Mouse (Mus musculus): ENCODE results near the gene Dgkg. TPM values are rescaled to one million over a fixed set of nuclear protein-coding genes. Genes with fewer than 3 reads are reported as not detected.

The Dgkg gene
- total RNA-seq, 2 experiments from 2014 or later: 33.4 to 35.3 TPM

DNA sequence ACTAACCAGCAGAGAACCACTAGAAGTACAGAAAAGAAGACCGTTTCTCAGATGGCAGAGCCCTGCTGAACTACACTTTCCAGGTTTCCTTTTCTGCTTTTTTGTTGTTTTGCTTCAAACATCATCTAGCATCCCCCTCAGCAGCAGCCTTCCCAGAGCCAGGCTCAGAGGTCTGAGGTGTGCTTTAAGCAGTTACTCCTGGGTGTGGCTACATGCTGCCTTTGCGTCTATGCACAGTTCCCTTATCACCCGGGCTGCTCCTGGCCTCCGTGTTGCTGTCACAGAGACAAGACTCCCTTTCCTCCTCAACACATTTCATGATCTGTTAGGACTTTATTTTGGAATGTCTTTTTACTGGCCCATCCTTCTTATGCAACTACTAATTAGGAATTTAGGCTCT, 153.6 kb downstream of the Dgkg start:
- no peak for ATAC-seq (ENCODE audit: poor library complexity, severe bottlenecking)

DNA sequence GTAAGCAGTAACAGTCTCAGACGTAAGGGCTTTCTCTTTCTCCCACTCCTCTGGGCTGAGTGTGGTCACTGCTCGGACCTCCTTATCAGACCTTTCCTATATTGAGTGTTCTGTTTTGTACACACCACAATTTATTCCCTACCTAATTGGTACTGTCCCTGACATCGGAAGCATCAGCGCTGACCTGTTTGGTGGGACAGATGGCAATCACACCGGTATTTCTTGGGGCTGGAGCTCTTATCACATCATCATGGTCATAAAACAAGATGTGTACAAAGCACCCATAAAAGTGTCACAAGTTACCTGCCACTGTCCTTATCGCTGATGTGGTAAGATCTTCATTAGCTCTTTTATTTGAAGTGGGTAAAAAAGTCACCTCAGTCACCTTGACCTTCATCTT, 155.2 kb downstream of the Dgkg start:
- ATAC-seq (ENCODE audit: poor library complexity, severe bottlenecking): no peak

GRCm38 (mm10) chr16:22500561-22500960, 156.5 kb downstream of the Dgkg start:
- no peak for ATAC-seq (ENCODE audit: poor library complexity, severe bottlenecking)

- no peak for ATAC-seq (ENCODE audit: poor library complexity, severe bottlenecking)
These were observed 157.1 kb downstream of the Dgkg start for GRCm38 (mm10) chr16:22499951-22500350.

GRCm38 (mm10) chr16:22499447-22499846, 157.6 kb downstream of the Dgkg start:
- no peak for ATAC-seq (ENCODE audit: poor library complexity, severe bottlenecking)

GRCm38 (mm10) chr16:22497976-22498375, 159.0 kb downstream of the Dgkg start:
- ATAC-seq (ENCODE audit: poor library complexity, severe bottlenecking): no peak

GRCm38 (mm10) chr16:22495259-22495658, 161.8 kb downstream of the Dgkg start:
- no peak for ATAC-seq (ENCODE audit: poor library complexity, severe bottlenecking)

DNA sequence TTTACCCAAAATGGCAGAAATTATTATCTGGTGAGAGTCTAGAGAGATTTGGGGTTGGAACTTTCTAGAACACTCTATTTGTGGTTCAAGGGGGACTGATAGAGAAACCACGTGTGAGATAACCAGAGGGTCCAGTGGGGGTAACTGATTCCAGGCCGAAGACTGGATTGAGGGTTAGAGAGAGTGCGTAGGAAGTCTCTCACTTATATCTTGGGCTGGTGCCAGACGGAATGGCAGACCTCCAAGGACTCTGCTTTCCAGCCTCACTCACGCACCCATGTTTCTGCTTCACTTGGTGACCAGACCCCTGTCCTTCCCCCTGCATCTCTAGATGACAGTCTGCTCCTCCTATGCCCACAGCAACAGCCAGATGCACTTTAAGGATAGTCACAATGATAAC, 162.2 kb downstream of the Dgkg start:
- ATAC-seq (ENCODE audit: poor library complexity, severe bottlenecking): no peak

GRCm38 (mm10) chr16:22493396-22493795, 163.6 kb downstream of the Dgkg start:
- no peak for ATAC-seq (ENCODE audit: poor library complexity, severe bottlenecking)

DNA sequence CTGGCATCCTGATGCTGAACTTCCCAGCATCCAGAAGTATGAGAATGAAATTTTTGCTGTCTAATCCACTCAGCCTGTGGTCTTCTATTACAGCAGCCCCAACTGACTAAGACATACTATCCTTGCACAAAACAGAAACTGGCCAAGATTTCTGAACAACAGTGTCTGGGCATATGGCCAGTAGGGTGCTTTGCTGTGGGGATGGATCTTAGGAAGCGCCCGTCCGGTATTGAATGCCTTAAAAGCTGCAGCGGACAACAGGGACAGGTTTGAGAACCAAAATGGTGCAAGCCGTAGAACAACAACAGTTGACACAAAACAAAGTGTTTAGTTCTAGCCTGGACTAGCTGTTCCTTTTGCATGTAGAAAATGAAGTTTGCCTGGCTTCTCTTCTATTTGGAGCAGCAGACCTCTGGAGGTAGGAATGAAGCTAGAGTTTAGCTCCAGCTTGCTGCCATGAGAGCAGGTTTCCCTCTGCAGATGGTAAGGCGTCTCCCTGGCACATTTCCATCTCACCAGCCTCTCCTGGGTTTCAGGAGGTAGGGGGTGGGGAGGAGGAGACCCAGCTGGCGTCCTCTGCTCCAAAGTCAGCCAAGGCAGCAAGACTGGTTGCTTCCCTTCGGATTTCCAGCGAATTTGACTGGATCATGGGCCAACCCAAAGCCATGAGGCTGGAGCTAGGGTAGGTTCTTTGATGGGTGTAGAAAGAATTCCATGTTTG, 165.4 kb downstream of the Dgkg start:
- no peak for ATAC-seq (ENCODE audit: poor library complexity, severe bottlenecking)

DNA sequence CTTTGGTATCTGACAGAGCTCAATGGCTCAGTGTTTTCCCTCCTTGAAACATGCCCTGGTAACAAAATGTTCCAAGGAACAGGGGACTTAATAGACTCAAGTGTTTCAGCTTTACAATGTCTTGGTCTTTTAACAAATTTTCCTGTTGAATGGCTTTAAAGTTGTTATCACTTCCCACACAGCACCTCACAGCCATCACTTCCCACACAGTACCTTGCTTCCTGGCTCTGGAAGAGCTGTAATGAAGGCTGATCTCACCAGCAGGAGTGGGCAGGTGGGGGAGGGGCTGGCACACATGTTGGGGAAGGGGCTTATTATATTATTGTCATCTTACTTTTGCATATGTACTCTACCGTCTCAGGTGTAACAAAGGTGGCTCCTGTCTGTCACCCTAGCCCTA, 173.1 kb downstream of the Dgkg start:
- ATAC-seq (ENCODE audit: poor library complexity, severe bottlenecking): no peak

- no peak for ATAC-seq (ENCODE audit: poor library complexity, severe bottlenecking)
These were observed 177.7 kb downstream of the Dgkg start for GRCm38 (mm10) chr16:22479322-22479721.

GRCm38 (mm10) chr16:22471728-22472127, 185.3 kb downstream of the Dgkg start:
- ATAC-seq (ENCODE audit: poor library complexity, severe bottlenecking): no peak

- ATAC-seq (ENCODE audit: poor library complexity, severe bottlenecking): no peak
These were observed 187.6 kb downstream of the Dgkg start for GRCm38 (mm10) chr16:22469385-22469784.

DNA sequence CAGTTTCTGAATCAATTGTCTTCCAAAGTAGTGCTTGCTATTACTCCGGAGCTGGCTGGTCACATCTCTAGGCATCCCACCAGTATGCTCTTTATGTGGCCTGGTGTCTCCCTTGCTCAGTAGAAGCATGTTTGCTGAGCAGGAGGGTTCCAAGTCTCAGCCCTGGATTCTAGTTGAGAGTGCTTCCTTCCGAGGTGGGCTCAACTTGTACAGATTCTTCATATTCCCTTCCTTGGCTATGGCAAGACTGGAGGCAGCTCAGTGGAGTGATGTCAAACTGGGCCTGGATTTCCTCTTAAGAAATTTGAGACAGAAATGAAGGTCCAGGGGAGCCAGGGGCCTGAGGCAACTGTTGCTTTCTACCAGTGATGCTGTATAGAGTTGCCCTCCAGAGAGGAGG, 189.9 kb downstream of the Dgkg start:
- no peak for ATAC-seq (ENCODE audit: poor library complexity, severe bottlenecking)

- 0 out of 2 replicates have a peak, but pooled peaks have one; percentile 62 for ATAC-seq (ENCODE audit: poor library complexity, severe bottlenecking)
These were observed 190.6 kb downstream of the Dgkg start for GRCm38 (mm10) chr16:22466381-22466780.

GRCm38 (mm10) chr16:22462220-22462619, 194.8 kb downstream of the Dgkg start:
- no peak for ATAC-seq (ENCODE audit: poor library complexity, severe bottlenecking)

DNA sequence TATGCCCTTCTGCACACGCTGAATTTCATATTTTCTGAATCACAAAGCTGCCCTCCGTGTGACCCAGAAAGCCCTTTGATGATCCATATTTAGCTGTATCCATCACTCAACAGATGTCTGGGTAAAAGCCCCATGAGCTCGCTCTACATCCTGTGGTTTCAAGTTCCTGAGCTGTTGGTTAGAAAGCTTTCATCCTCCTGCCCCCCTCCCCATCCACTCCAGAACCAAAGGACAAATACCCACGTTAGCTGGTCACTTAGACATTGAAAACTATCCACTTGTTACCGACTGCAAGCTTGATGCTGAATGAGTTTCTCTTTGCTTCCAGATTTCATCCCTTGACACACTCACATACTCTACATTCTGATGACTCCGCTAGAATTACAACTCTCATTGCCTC, 195.3 kb downstream of the Dgkg start:
- no peak for ATAC-seq (ENCODE audit: poor library complexity, severe bottlenecking)

DNA sequence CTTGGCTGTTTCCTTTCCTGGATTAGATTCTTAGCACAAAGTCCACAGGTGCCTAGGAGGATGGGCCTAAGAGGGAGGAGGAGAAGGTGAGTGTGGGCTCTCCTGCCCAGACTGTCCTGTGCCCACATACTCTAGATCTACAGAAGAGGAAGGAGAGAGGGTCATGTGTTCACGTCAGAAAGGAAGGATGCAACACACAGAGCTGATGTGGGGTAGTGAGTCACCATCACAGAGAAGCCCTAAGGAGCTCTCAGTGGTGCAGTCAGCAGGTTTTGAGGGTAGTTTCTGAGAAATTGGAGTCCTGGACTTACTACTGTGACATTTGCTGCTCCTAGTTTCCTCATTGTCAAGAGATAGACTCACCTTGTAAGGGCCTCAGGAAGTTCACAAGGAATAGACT, 196.1 kb downstream of the Dgkg start:
- peak; percentile 30; the same call in 1 of the 2 replicates for ATAC-seq (ENCODE audit: poor library complexity, severe bottlenecking)

DNA sequence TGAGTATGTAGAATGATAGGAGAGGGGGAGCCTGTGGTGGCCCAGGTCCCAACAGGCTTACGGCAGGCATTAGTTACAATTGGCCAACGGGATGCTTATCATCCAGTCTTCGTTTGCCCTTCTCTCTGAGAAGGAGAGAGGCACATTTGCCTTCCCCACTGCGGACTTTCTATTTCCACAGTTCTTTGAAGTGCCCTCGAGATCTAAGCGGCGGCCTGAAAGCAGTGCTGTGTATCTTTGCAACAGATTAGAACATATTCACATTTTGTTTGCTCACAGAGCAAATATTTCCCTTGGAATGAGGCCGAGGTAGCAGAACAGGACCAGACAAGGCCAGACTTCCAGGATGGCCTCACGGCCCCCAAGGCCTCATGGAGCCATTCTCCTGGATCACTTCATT, 204.9 kb downstream of the Dgkg start:
- no peak for ATAC-seq (ENCODE audit: poor library complexity, severe bottlenecking)

GRCm38 (mm10) chr16:22448093-22448492, 208.9 kb downstream of the Dgkg start:
- ATAC-seq (ENCODE audit: poor library complexity, severe bottlenecking): no peak

DNA sequence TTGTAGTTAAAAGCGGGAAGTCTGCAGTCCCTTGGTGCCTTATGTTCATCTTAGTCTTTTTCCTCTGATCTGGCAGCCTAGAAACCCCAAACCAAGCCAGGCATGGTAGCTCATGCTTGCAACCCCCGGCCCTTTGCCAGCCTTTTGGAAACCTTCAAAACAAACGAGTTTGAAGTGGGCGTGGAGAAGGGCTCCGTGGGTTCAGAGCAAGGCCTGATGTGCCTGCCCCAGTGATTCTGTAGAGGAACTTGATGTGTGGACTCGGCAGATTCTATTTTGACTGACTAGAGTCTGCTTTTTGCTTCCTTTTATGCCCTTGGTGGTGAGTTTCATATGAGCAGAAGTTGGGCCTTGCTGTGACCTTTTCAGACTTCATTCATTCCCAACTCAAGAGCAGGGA, 212.2 kb downstream of the Dgkg start:
- ATAC-seq (ENCODE audit: poor library complexity, severe bottlenecking): no peak

- no peak for ATAC-seq (ENCODE audit: poor library complexity, severe bottlenecking)
These were observed 214.8 kb downstream of the Dgkg start for GRCm38 (mm10) chr16:22442202-22442601.

Measured in megakaryocyte, adult 5-6 weeks (primary cell).